Mouse (Mus musculus): ENCODE results near the gene Gemin4.

DNA sequence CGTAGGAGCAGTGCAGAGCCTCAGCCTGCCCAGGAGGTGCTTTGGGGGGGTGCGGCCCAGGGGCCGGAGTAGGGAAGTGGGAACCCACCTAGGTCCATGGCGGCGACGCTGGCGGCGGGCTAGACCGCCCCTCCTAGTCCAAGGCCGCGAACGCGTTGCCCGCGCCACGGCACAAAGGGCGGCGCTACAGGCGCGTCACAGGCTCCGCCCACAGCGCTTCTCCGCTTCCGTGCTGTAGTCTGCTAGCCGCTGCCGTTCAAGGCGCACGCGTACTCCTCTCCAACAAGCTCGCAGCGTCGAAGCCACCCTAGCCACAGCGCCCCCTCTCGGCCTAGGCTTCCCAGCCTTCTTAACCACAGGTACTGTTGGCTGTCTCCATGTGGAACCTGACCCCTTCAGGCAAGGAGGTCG lies at the start of gene Gemin4, which contains the start of gene Dbil5:
- TF ChIP-seq USF2 (conservative IDR thresholded peaks at IDR 0.05; ENCODE audit: low read depth, low read length) (no peak), ZC3H11A (IDR thresholded peaks at IDR 0.05; ENCODE audit: low read depth, low read length) (no peak), CTCF (conservative IDR thresholded peaks at IDR 0.05 in 1 of 2, IDR thresholded peaks at IDR 0.05 in 1 of 2; ENCODE audit: low read depth in 2 of 2, low read length in 2 of 2) (peak; percentile 83 to 96), MAFK (IDR thresholded peaks at IDR 0.05; ENCODE audit: insufficient replicate concordance, low read length) (no peak), JUND (conservative IDR thresholded peaks at IDR 0.05; ENCODE audit: low read depth, low read length) (no peak), RAD21 (IDR thresholded peaks at IDR 0.05; ENCODE audit: low read depth, low read length) (peak; percentile 44), USF1 (IDR thresholded peaks at IDR 0.05; ENCODE audit: low read depth, low read length) (no peak)

All from CH12.LX (cell line).